Mouse (Mus musculus): ENCODE data around the gene Acoxl.

DNA sequence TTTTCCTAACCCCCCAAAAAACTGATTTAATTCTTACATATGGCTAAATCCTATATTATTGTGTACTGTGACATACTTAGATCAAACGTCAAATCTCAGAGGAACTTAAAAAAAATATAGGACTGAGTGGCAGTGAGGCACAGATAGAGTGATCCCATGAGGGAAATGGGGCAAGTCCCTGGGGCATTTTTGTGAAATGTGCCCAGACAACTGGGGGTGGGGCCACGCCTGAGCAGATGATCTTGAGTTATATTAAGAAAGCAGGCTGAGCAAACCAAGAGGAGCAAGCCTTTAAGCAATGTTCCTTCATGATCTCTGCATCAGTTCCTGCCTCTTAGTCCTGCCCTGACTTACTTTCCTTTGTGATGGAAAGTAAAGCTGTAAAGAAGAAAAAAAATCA, 175.9 kb downstream of the Acoxl start:
- no peak for TF ChIP-seq CTCF (IDR thresholded peaks at IDR 0.05; ENCODE audit: low read depth, low read length)
- no peak for TF ChIP-seq GATA1 (IDR thresholded peaks at IDR 0.05; ENCODE audit: borderline replicate concordance, low read length)
- TF ChIP-seq POLR2AphosphoS5 (IDR thresholded peaks at IDR 0.05; ENCODE audit: insufficient replicate concordance, low read depth, low read length): no peak
